Mouse (Mus musculus) liver, postnatal 0 days (tissue): ENCODE results near the gene Atp6v0e. TPM values are rescaled to one million over a fixed set of nuclear protein-coding genes. Genes with fewer than 3 reads are reported as not detected.

Experiments used
- ATAC-seq: fragments of 200-750 bp; cut with Nextera tagmentation; 2 replicates; pipeline ENCODE4 v1.8.0; 2017; ENCODE audit warnings: mild to moderate bottlenecking, moderate library complexity
- DNase-seq: peaks from one replicate; pipeline ENCODE4 v3.0.0-alpha.2; 2016
- H3K27ac ChIP-seq: fragments of 300-500 bp; sonication (generic); 2 replicates; pipeline ENCODE4 v1.5.1; 2014; ENCODE audit warnings: antibody characterized with exemption, moderate library complexity, mild to moderate bottlenecking, low read depth
- H3K27me3 ChIP-seq: fragments of 300-500 bp; sonication (generic); 2 replicates; pipeline ENCODE4 v1.6.1; 2014; ENCODE audit warnings: low read length, control low read depth, mixed read lengths; ENCODE audit not compliant: insufficient read depth
- H3K36me3 ChIP-seq: fragments of 300-500 bp; sonication (generic); replicated peaks from 2 replicates; pipeline ENCODE4 v1.6.1; 2014; ENCODE audit warnings: mild to moderate bottlenecking, control low read depth, low read length, moderate library complexity, mixed read lengths; ENCODE audit not compliant: insufficient read depth
- H3K4me1 ChIP-seq: fragments of 300-500 bp; sonication (generic); 2 replicates; pipeline ENCODE4 v1.6.1; 2014; ENCODE audit warnings: antibody characterized with exemption, mild to moderate bottlenecking, control low read depth; ENCODE audit not compliant: insufficient read depth
- H3K4me2 ChIP-seq: fragments of 300-500 bp; sonication (generic); 2 replicates; pipeline ENCODE4 v1.6.1; 2014; ENCODE audit warnings: low read depth, mild to moderate bottlenecking, low read length, moderate library complexity, mixed read lengths
- H3K4me3 ChIP-seq: fragments of 300-500 bp; sonication (generic); 2 replicates; pipeline ENCODE4 v1.5.1; 2014; ENCODE audit warnings: low read depth, low read length
- H3K9ac ChIP-seq: fragments of 300-500 bp; sonication (generic); replicated peaks from 2 replicates; pipeline ENCODE4 v1.6.1; 2014; ENCODE audit warnings: mild to moderate bottlenecking, moderate library complexity
- H3K9me3 ChIP-seq: fragments of 300-500 bp; sonication (generic); 2 replicates; pipeline ENCODE4 v1.6.1; 2016; ENCODE audit warnings: mild to moderate bottlenecking, control low read depth, low read length, mixed read lengths
- CTCF ChIP-seq: sonication (generic); IDR thresholded peaks from 2 replicates; pipeline ENCODE4 v1.5.1; 2016; ENCODE audit warnings: antibody characterized with exemption, low read depth
- EP300 ChIP-seq: IDR thresholded peaks from 2 replicates; pipeline ENCODE4 v1.6.1; 2016; ENCODE audit warnings: antibody characterized with exemption, low read depth, mild to moderate bottlenecking
- WGBS: fragments of 180-500 bp; shearing (Covaris S2); extraction: QIAGEN DNeasy Blood & Tissue Kit; methylation state at CpG from one replicate; pipeline ENCODE4 v1.1.7; 2014; ENCODE audit not compliant: insufficient replicate concordance; 5-methylcytosine and 5-hydroxymethylcytosine counted together
- polyA plus RNA-seq: library from polyadenylated mRNA; unstranded; fragments of >200 nt; fragmentation: Nextera tagmentation; extraction: Ambion mirVana; gene quantifications from 2 replicates; pipeline ENCODE4 v1.2.1, GENCODE M21; 2015

Gene Atp6v0e
- polyA plus RNA-seq, 1 experiment from 2014 or later: 126 TPM

GRCm38 (mm10) chr17:26658854-26659572 is 4.0 kb upstream of the Atp6v0e start:
- 38% methylated on average over 21 of the region's 21 CpGs for WGBS
- H3K36me3 ChIP-seq: peaks cover 16% of the 10 kb centered on the region
- no peak for DNase-seq
- no peak overlapping the region for H3K9ac ChIP-seq
- peaks cover 15% of the 10 kb centered on the region for H3K4me1 ChIP-seq
- H3K27me3 ChIP-seq: no peaks in the 10 kb centered on the region
- H3K27ac ChIP-seq: no peak overlapping the region
- no peak for TF ChIP-seq CTCF
- no peak for TF ChIP-seq EP300
- ATAC-seq: no peak
- no peak overlapping the region for H3K4me3 ChIP-seq
- H3K9me3 ChIP-seq: no peaks in the 10 kb centered on the region
- no peak overlapping the region for H3K4me2 ChIP-seq

GRCm38 (mm10) chr17:26659573-26659915 is 3.5 kb upstream of the Atp6v0e start:
- Histone ChIP-seq H3K4me3 (no peak overlapping the region), H3K9me3 (no peaks in the 10 kb centered on the region), H3K36me3 (peaks cover 16% of the 10 kb centered on the region), H3K9ac (no peak overlapping the region), H3K4me2 (no peak overlapping the region), H3K27ac (no peak overlapping the region), H3K27me3 (no peaks in the 10 kb centered on the region), H3K4me1 (peaks cover 16% of the 10 kb centered on the region)
- ATAC-seq (no peak), DNase-seq (no peak)
- WGBS: 59% methylated on average over 3 of the region's 3 CpGs
- no peak for TF ChIP-seq EP300
- TF ChIP-seq CTCF: no peak

- TF ChIP-seq CTCF: peak; percentile 84
- TF ChIP-seq EP300: no peak
Observed at GRCm38 (mm10) chr17:26660192-26660912, 2.7 kb upstream of the Atp6v0e start.

GRCm38 (mm10) chr17:26662204-26662603 is 827 bp upstream of the Atp6v0e start:
- H3K9ac ChIP-seq: no peak overlapping the region
- H3K36me3 ChIP-seq: no peaks in the 10 kb centered on the region
- H3K4me3 ChIP-seq: no peak overlapping the region
- H3K9me3 ChIP-seq: no peaks in the 10 kb centered on the region
- DNase-seq: no peak
- no peak for TF ChIP-seq CTCF
- TF ChIP-seq EP300: no peak
- H3K27me3 ChIP-seq: no peaks in the 10 kb centered on the region
- peaks cover 16% of the 10 kb centered on the region for H3K4me1 ChIP-seq
- WGBS: 66% methylated on average over 5 of the region's 5 CpGs
- H3K4me2 ChIP-seq: no peak overlapping the region
- H3K27ac ChIP-seq: no peak overlapping the region
- ATAC-seq: no peak

More at GRCm38 (mm10) chr17:26660192-26660912, 2.7 kb upstream of the Atp6v0e start:
- Histone ChIP-seq H3K36me3 (peaks cover 9% of the 10 kb centered on the region; the same call in 1 of the 2 replicates), H3K4me1 (peaks cover 16% of the 10 kb centered on the region), H3K27ac (no peak overlapping the region), H3K9ac (no peak overlapping the region), H3K27me3 (no peaks in the 10 kb centered on the region), H3K4me2 (no peak overlapping the region; the same call in 1 of the 2 replicates), H3K4me3 (no peak overlapping the region), H3K9me3 (no peaks in the 10 kb centered on the region)
- DNase-seq (peak; percentile 81), ATAC-seq (no peak)
- WGBS: 24% methylated on average over 20 of the region's 21 CpGs

- Histone ChIP-seq H3K9ac (no peak overlapping the region), H3K9me3 (no peaks in the 10 kb centered on the region), H3K4me3 (no peak overlapping the region), H3K27ac (no peak overlapping the region), H3K27me3 (no peaks in the 10 kb centered on the region), H3K36me3 (no peaks in the 10 kb centered on the region), H3K4me2 (no peak overlapping the region), H3K4me1 (peaks cover 16% of the 10 kb centered on the region)
- 77% methylated on average over 4 of the region's 4 CpGs for WGBS
- TF ChIP-seq EP300: no peak
- no peak for TF ChIP-seq CTCF
- DNase-seq (no peak), ATAC-seq (no peak)
Observed at GRCm38 (mm10) chr17:26665600-26665999, 2.6 kb downstream of the Atp6v0e start.

GRCm38 (mm10) chr17:26671268-26671667 is 8.2 kb downstream of the Atp6v0e start:
- Histone ChIP-seq H3K4me3 (no peak overlapping the region), H3K4me2 (no peak overlapping the region), H3K9ac (no peak overlapping the region), H3K27me3 (no peaks in the 10 kb centered on the region), H3K36me3 (no peaks in the 10 kb centered on the region), H3K9me3 (no peaks in the 10 kb centered on the region), H3K27ac (no peak overlapping the region), H3K4me1 (0 out of 2 replicates have a peak, but pooled peaks cover 2% of the 10 kb centered on the region)
- WGBS: 50% methylated on average over 4 of the region's 4 CpGs
- DNase-seq (no peak), ATAC-seq (no peak)
- TF ChIP-seq EP300 (no peak), CTCF (no peak)
